Mouse (Mus musculus) common myeloid progenitor, adult 5-6 weeks (primary cell): ENCODE measurements at regions not wholly inside any gene's neighbourhood (a gene's known extent, or its start where the extent isn't known, plus 50 kb on each side); places are given as distances from the start of the nearest gene placed in this dataset.

Experiments
- ATAC-seq: replicated peaks from 2 replicates; pipeline ENCODE4 v1.8.0; 2016; ENCODE audit warnings: low read depth, mild to moderate bottlenecking, moderate TSS enrichment, inconsistent platforms; ENCODE audit not compliant: poor library complexity, severe bottlenecking

GRCm38 (mm10) chr9:50257162-50257561, 87.6 kb downstream of the Rpl10-ps3 start:
- no peak for ATAC-seq

GRCm38 (mm10) chr9:50244982-50245671, 99.6 kb downstream of the Rpl10-ps3 start:
- ATAC-seq = no peak

- ATAC-seq = no peak
These were observed 103.8 kb downstream of the Rpl10-ps3 start for GRCm38 (mm10) chr9:50240923-50241322.

GRCm38 (mm10) chr9:50235908-50236307, 108.9 kb downstream of the Rpl10-ps3 start:
- no peak for ATAC-seq

- no peak for ATAC-seq
These were observed 110.1 kb downstream of the Rpl10-ps3 start for GRCm38 (mm10) chr9:50234655-50235054.

GRCm38 (mm10) chr9:50232958-50233510, 111.7 kb downstream of the Rpl10-ps3 start:
- no peak for ATAC-seq

GRCm38 (mm10) chr9:50210481-50210880, 134.3 kb downstream of the Rpl10-ps3 start:
- ATAC-seq = no peak

- no peak for ATAC-seq
These were observed 145.1 kb downstream of the Rpl10-ps3 start for GRCm38 (mm10) chr9:50199422-50200218.

- no peak for ATAC-seq
These were observed 152.2 kb downstream of the Rpl10-ps3 start for GRCm38 (mm10) chr9:50192400-50193110.

GRCm38 (mm10) chr9:50191136-50191535, 153.6 kb downstream of the Rpl10-ps3 start:
- ATAC-seq = no peak

GRCm38 (mm10) chr9:50188576-50189070, 156.1 kb downstream of the Rpl10-ps3 start:
- no peak for ATAC-seq

- no peak for ATAC-seq
These were observed 163.4 kb downstream of the Rpl10-ps3 start for GRCm38 (mm10) chr9:50181360-50181759.

- ATAC-seq = no peak
These were observed 168.6 kb downstream of the Rpl10-ps3 start for GRCm38 (mm10) chr9:50176131-50176530.

- 0 out of 2 replicates have a peak, but pooled peaks have one; percentile 36 for ATAC-seq
These were observed 172.8 kb downstream of the Rpl10-ps3 start for GRCm38 (mm10) chr9:50171826-50172464.

GRCm38 (mm10) chr9:50171164-50171563, 173.6 kb downstream of the Rpl10-ps3 start:
- ATAC-seq = no peak

GRCm38 (mm10) chr9:50170637-50171036, 174.1 kb downstream of the Rpl10-ps3 start:
- no peak for ATAC-seq

GRCm38 (mm10) chr9:50154618-50155017, 190.2 kb downstream of the Rpl10-ps3 start:
- ATAC-seq = no peak

- ATAC-seq = no peak
These were observed 194.7 kb downstream of the Rpl10-ps3 start for GRCm38 (mm10) chr9:50150091-50150490.

GRCm38 (mm10) chr9:50142756-50143155, 202.0 kb downstream of the Rpl10-ps3 start:
- no peak for ATAC-seq

- ATAC-seq = no peak
These were observed 202.7 kb downstream of the Rpl10-ps3 start for GRCm38 (mm10) chr9:50142091-50142490.
